Mouse (Mus musculus) brown adipose tissue, adult 24 weeks (tissue): ENCODE data around the gene Gjd3. TPM values are rescaled to one million over a fixed set of nuclear protein-coding genes. Genes with fewer than 3 reads are reported as not detected.
A peak's percentile ranks its signal among the peaks of the same experiment; 100 is the strongest.
"Not testable (repeated sequence)": the region's sequence is repeated elsewhere in the genome, so short reads cannot be mapped to it uniquely, and the experiment has no call there.

Experiments
- H3K27ac ChIP-seq: fragments of 200-500 bp; replicated peaks from 2 replicates; pipeline ENCODE4 v1.5.1; 2012; ENCODE audit warnings: low read depth, mild to moderate bottlenecking, low read length
- H3K4me1 ChIP-seq: fragments of 200-500 bp; 2 replicates; pipeline ENCODE4 v1.6.1; 2012; ENCODE audit warnings: low read length, mixed read lengths; ENCODE audit not compliant: control insufficient read depth, insufficient read depth, insufficient read length
- H3K4me3 ChIP-seq: fragments of 200-500 bp; 2 replicates; pipeline ENCODE4 v1.5.1; 2012; ENCODE audit warnings: low read depth, mild to moderate bottlenecking, low read length, moderate library complexity; ENCODE audit not compliant: insufficient read depth
- polyA plus RNA-seq: library from polyadenylated mRNA; stranded (reverse); fragments of >200 nt; gene quantifications from 2 replicates; pipeline ENCODE4 v1.2.4, GENCODE M21; 2012; ENCODE audit not compliant: missing spikeins, insufficient read depth, insufficient read length

Gjd3 gene
- polyA plus RNA-seq, 1 experiment = not detected

GRCm38 (mm10) chr11:98995987-98996386 is 13.2 kb upstream of the Gjd3 start:
- Histone ChIP-seq H3K4me1 (no peaks in the 10 kb centered on the region), H3K4me3 (no peak overlapping the region), H3K27ac (no peak overlapping the region)

GRCm38 (mm10) chr11:98990866-98991265 is 8.1 kb upstream of the Gjd3 start:
- H3K4me3 ChIP-seq = no peak overlapping the region
- no peaks in the 10 kb centered on the region for H3K4me1 ChIP-seq

GRCm38 (mm10) chr11:98988260-98988659 is 5.4 kb upstream of the Gjd3 start:
- not testable (repeated sequence) for H3K4me3 ChIP-seq, H3K27ac ChIP-seq, H3K4me1 ChIP-seq

More at GRCm38 (mm10) chr11:98990866-98991265, 8.1 kb upstream of the Gjd3 start:
- H3K27ac ChIP-seq = no peak overlapping the region

DNA sequence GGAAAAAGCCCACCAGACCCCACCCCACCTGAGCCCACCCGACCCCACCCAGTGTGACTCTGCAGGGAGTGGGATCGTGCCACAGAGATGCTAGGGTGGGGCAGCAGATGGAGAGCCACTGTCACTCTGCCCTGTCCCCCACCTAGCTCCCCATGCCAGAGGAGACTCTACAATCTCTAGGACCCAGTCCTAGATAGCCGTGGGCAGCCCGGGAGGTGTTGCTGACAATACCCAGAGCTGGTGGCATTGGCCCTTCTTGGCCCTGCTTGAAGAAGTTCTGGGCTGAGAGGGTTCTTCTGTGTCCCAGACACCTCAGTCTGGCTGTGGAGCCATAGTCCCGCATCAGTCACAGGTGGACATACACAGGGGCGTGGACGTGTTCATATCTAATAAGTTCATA is 2.7 kb upstream of the Gjd3 start:
- H3K27ac ChIP-seq = no peak overlapping the region
- H3K4me3 ChIP-seq = no peak overlapping the region
- no peaks in the 10 kb centered on the region for H3K4me1 ChIP-seq

- Histone ChIP-seq H3K27ac (no peak overlapping the region), H3K4me3 (no peak overlapping the region), H3K4me1 (no peaks in the 10 kb centered on the region)
Observed at GRCm38 (mm10) chr11:98983551-98983950, 735 bp upstream of the Gjd3 start.

- no peak overlapping the region for H3K27ac ChIP-seq
Observed at GRCm38 (mm10) chr11:98981997-98982772, 631 bp downstream of the Gjd3 start.

DNA sequence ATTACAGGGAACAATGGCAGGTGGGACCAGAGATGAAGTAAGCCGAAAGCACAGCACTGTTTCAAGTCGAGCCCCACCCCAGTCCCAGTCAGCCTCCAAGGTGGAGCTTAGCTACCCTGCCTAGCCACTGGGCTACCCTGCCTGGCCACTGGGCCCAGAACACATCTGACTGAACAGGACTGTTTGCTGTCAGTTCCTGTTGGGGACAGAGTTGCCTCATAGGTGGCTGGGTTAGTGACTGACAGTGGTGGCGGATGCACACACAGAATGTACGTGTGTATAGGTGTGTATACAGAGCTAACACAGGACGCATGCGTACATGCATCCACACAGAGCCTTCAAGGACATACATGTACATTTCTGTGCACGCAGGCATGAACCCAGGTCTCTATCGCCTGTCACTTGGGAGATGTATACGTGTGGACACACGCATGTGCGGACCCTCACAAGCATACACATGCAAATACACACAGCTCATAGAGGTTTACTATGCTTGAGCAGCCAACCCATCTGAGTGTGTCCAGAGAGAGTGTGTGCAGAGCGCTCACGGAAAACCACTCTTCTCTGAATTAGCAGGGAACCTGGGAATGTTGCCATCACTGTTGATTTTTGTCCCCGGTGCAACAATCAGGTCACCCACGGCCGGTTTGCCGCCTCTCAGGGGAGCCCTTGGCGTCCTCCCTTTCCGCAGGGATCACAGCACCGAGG is 1.4 kb downstream of the Gjd3 start:
- Histone ChIP-seq H3K4me3 (peak overlapping the region; percentile 54; the same call in 1 of the 2 replicates), H3K27ac (no peak overlapping the region), H3K4me1 (no peaks in the 10 kb centered on the region)

More at GRCm38 (mm10) chr11:98981997-98982772, 631 bp downstream of the Gjd3 start:
- Histone ChIP-seq H3K4me1 (no peaks in the 10 kb centered on the region), H3K4me3 (peak overlapping the region; percentile 54)

- Histone ChIP-seq H3K4me3 (no peak overlapping the region), H3K4me1 (no peaks in the 10 kb centered on the region), H3K27ac (no peak overlapping the region)
Observed at GRCm38 (mm10) chr11:98979356-98979755, 3.5 kb downstream of the Gjd3 start.

DNA sequence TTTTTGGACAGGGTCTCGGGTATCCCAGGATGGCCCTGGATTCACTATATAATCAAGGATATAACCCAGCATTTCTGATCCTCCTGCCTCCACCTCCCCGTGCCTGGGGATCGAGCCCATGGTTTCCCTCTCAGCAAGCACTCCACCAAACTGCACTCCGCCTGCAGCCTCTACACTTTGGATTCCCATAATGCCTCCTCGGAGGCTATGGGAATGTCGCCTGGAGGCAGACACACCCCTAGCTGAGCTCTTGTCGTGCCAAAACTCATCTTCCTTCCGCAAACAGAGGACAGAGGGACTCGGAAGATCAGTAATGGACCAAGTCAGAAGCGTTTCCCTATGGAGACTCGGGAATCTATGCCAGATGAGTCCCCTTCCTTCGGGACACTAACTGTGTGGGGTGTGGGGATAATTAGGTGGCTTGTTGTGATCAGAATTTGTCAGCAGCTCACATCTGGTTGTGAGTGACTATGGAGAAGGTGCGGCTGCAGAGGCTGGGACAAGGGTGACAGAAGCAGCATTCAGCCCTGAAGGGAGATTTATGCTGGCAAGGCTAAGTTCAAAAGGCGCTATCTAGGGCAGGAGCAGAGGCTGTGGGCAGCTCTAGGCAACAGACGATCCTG is 4.2 kb downstream of the Gjd3 start:
- Histone ChIP-seq H3K4me3 (no peak overlapping the region), H3K4me1 (no peaks in the 10 kb centered on the region), H3K27ac (no peak overlapping the region)

GRCm38 (mm10) chr11:98974871-98975719 is 7.7 kb downstream of the Gjd3 start:
- H3K4me1 ChIP-seq = peaks cover 3% of the 10 kb centered on the region; the same call in 1 of the 2 replicates
- no peak overlapping the region for H3K4me3 ChIP-seq
- no peak overlapping the region for H3K27ac ChIP-seq

DNA sequence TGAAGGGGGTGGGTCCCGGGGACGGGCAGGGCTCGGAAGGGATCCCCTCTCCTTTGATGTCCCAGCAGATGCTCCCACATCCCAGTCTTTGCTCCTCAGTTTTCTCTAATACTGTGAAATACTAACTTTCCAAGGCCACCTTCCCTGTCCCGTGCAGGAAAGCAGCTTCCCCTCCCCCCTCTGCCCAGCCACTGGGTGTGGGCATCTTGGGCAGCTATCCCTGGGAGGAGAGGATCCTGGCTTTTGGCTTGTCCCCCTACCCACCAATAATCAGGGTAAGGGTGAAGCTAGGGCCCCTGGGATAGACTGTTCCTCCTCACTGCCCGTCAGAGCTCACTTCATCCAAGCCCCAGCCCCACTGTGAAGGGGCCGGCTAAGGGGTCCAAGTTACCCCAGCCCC is 8.6 kb downstream of the Gjd3 start:
- Histone ChIP-seq H3K4me1 (peaks cover 7% of the 10 kb centered on the region; the same call in 1 of the 2 replicates), H3K4me3 (no peak overlapping the region), H3K27ac (no peak overlapping the region)

DNA sequence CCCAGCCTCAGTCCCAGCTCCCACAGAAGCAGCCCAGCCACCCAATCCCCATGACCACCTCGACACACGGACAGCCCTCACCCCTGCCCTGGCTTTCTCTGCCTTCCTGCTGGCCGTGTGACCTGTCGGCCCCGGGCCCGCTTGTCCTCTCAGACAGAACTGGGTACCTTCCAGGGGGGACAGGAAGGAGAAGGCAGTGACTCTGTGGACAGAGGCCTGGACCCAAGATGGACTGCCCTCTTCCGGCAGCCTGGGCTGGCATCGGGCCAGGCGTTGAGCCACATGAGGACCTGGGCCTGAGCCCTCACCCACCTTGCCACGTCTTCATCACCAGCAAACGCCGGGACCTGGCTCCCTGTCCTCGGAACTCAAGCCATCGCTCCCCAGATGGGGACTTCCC is 9.2 kb downstream of the Gjd3 start:
- Histone ChIP-seq H3K4me1 (peaks cover 7% of the 10 kb centered on the region; the same call in 1 of the 2 replicates), H3K27ac (no peak overlapping the region), H3K4me3 (no peak overlapping the region)

DNA sequence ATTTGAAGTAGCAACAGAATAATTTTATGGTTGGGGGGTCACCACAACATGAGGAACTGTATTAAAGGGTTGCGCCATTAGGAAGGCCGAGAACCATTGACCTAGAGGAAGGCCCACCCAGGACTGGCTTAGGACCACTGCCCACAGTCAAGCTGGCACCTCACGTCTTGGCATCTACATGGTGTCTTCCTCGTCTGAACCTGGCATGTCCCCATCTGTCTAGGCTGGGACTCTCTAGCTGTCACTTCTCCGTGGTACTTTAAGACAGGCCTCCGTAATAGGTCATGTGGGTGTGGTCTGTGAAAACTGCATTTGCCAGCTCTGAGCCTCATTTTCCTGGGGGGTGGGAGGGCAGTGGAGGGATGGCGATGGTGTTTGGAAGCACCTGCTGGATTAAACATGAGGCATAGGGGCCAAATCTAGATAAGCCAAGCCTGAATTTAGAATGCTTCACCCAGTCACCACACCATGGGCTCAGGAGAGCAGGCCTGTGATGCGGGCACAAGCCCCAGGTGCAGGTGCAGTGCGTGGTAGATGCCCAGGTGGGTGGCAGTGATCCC is 9.9 kb downstream of the Gjd3 start:
- Histone ChIP-seq H3K4me3 (no peak overlapping the region), H3K27ac (no peak overlapping the region), H3K4me1 (peaks cover 7% of the 10 kb centered on the region; the same call in 1 of the 2 replicates)

DNA sequence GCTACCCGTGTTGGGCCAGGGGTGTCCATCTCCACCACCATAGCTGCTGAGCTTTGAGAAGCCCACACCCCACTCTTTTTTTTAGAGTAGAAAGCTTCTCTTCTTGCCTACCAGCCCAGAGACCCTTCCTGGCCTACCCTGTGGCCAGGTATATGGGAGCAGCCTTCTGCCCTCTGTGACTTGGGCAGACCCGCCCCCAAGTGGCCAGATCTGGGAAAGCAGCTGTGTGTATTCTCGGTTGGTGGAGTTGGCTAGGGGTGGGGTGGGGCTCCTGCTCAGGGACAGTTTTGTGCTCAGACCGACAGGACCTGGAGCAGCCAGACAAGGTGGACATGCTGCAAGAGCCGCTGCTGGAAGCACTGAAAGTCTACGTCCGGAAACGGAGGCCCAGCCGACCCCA is 10.6 kb downstream of the Gjd3 start:
- H3K4me3 ChIP-seq = no peak overlapping the region
- H3K27ac ChIP-seq = no peak overlapping the region
- peaks cover 7% of the 10 kb centered on the region for H3K4me1 ChIP-seq
